Mouse (Mus musculus) stomach, embryonic 14.5 days (tissue): ENCODE data around the gene Itprip. TPM values are rescaled to one million over a fixed set of nuclear protein-coding genes. Genes with fewer than 3 reads are reported as not detected.
A peak's percentile ranks its signal among the peaks of the same experiment; 100 is the strongest.

Experiments
- ATAC-seq: fragments of 200-750 bp; cut with Nextera tagmentation; 2 replicates; pipeline ENCODE4 v1.8.0; 2017; ENCODE audit warnings: low read depth, moderate TSS enrichment; ENCODE audit not compliant: insufficient number of reproducible peaks, insufficient read depth, low FRiP score
- H3K27ac ChIP-seq: fragments of 300-500 bp; sonication (generic); 2 replicates; pipeline ENCODE4 v1.5.1; 2014; ENCODE audit warnings: mild to moderate bottlenecking, low read length, moderate library complexity, mixed read lengths
- H3K27me3 ChIP-seq: fragments of 300-500 bp; sonication (generic); 2 replicates; pipeline ENCODE4 v1.6.1; 2014; ENCODE audit warnings: low read length, control low read depth, mixed read lengths; ENCODE audit not compliant: control insufficient read depth, insufficient read depth
- H3K36me3 ChIP-seq: fragments of 300-500 bp; sonication (generic); 2 replicates; pipeline ENCODE4 v1.6.1; 2014; ENCODE audit warnings: mild to moderate bottlenecking, control low read depth, low read length, moderate library complexity, mixed read lengths; ENCODE audit not compliant: control insufficient read depth, insufficient read depth
- H3K4me1 ChIP-seq: fragments of 300-500 bp; sonication (generic); 2 replicates; pipeline ENCODE4 v1.6.1; 2014; ENCODE audit warnings: low read length, control low read depth, mixed read lengths; ENCODE audit not compliant: control insufficient read depth, insufficient read depth
- H3K4me2 ChIP-seq: fragments of 300-500 bp; sonication (generic); replicated peaks from 2 replicates; pipeline ENCODE4 v1.6.1; 2014; ENCODE audit warnings: low read depth, low read length, control low read depth
- H3K4me3 ChIP-seq: fragments of 300-500 bp; sonication (generic); 2 replicates; pipeline ENCODE4 v1.5.1; 2014; ENCODE audit warnings: low read depth, low read length, control low read depth
- H3K9ac ChIP-seq: fragments of 300-500 bp; sonication (generic); replicated peaks from 2 replicates; pipeline ENCODE4 v1.6.1; 2014; ENCODE audit warnings: low read depth, mild to moderate bottlenecking, control low read depth, low read length, moderate library complexity, mixed read lengths
- H3K9me3 ChIP-seq: fragments of 300-500 bp; sonication (generic); 2 replicates; pipeline ENCODE4 v1.6.1; 2016; ENCODE audit warnings: low read depth, low read length, control low read depth; ENCODE audit not compliant: control insufficient read depth
- WGBS: fragments of 180-500 bp; shearing (Covaris S2); extraction: QIAGEN DNeasy Blood & Tissue Kit; methylation state at CpG from one replicate; pipeline ENCODE4 v1.1.7; 2014; 5-methylcytosine and 5-hydroxymethylcytosine counted together
- polyA plus RNA-seq: library from polyadenylated mRNA; unstranded; fragments of >200 nt; fragmentation: Nextera tagmentation; extraction: Ambion mirVana; gene quantifications from 2 replicates; pipeline ENCODE4 v1.2.1, GENCODE M21; 2014

Gene Itprip
- polyA plus RNA-seq, 1 experiment from 2014 or later = 9.3 TPM

DNA sequence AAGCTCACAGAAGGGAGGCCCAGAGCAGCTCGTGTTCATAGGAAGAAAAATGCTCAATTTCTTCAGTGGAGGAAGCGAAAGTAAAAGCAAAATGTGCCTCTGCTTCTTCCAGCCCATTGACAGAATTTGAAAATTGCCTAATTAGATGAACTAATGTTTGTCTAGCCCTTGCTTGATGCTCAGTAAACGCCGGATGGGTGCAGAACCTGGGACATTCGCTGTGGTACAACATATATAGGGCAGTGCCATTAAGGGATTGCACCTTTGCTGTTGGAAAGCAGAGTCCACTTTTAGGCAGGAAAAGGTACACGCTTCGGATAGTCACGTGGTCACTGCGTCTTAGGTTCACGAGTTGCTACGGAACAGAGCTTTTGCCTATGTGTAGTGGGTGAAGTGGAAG is 17.4 kb upstream of the Itprip start:
- no peaks in the 10 kb centered on the region for H3K4me1 ChIP-seq
- H3K4me2 ChIP-seq = no peak overlapping the region
- no peaks in the 10 kb centered on the region; the same call in 1 of the 2 replicates for H3K27me3 ChIP-seq
- no peak for ATAC-seq
- 86% methylated on average over 11 of the region's 11 CpGs for WGBS
- no peak overlapping the region for H3K9ac ChIP-seq
- no peaks in the 10 kb centered on the region for H3K9me3 ChIP-seq
- no peaks in the 10 kb centered on the region for H3K36me3 ChIP-seq
- H3K27ac ChIP-seq = no peak overlapping the region
- no peak overlapping the region for H3K4me3 ChIP-seq

DNA sequence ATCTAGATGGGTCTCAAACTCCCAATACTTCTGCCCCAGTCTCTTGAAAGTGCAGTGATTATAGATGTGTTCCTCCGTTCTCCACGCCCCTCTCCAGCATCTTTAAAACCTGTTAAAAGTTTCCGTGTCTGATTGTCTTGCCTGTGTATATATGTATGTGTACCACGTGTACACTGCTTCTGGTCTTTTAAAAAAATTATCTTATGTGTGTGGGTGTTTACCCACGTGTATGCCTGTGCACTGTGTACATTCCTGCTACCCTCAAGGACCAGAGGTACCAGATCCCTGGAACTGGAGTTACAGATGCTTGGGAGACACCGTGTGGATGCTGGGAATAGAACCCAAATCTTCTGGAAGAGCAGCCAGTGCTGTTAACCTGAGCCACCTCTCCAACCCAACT is 16.4 kb upstream of the Itprip start:
- no peak overlapping the region for H3K9ac ChIP-seq
- no peaks in the 10 kb centered on the region; the same call in 1 of the 2 replicates for H3K27me3 ChIP-seq
- no peak for ATAC-seq
- no peak overlapping the region for H3K4me3 ChIP-seq
- no peaks in the 10 kb centered on the region for H3K36me3 ChIP-seq
- no peaks in the 10 kb centered on the region; the same call in 1 of the 2 replicates for H3K4me1 ChIP-seq
- no peaks in the 10 kb centered on the region for H3K9me3 ChIP-seq
- no peak overlapping the region for H3K4me2 ChIP-seq
- H3K27ac ChIP-seq = no peak overlapping the region
- WGBS = 76% methylated on average over 6 of the region's 6 CpGs

DNA sequence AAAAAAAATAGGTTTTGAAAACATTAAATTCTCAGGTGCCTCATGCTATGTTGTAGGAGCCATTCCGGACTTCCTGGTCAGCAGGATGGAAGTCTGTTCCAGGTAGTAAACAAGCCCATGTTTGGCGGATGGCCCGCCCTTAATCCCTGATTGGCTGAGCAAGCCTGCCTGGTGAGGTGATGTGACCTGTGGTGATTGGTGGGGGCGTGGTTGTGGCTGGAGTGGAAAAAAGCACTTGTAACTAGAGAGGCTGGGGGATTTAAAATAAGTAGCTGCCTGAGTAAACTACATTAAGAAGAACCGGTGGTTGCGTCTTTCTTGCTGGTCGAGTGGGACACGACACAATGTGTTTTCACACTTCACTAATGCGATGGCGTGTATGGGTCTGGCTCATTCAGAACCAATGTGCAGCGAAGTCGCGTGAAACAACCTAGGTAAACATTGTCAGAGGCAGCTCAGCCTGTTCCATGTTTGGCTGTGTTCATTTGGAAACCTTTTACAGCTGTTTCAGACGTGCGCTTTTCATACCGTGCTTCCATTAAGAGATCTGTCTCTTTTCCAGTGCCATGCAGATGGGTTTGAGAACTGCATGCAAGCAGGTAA is 15.6 kb upstream of the Itprip start:
- Histone ChIP-seq H3K4me2 (no peak overlapping the region), H3K9me3 (no peaks in the 10 kb centered on the region), H3K4me3 (no peak overlapping the region), H3K36me3 (no peaks in the 10 kb centered on the region), H3K4me1 (peaks cover under 1% of the 10 kb centered on the region; the same call in 1 of the 2 replicates), H3K9ac (no peak overlapping the region), H3K27me3 (no peaks in the 10 kb centered on the region), H3K27ac (no peak overlapping the region)
- WGBS = 55% methylated on average over 16 of the region's 16 CpGs
- no peak for ATAC-seq

DNA sequence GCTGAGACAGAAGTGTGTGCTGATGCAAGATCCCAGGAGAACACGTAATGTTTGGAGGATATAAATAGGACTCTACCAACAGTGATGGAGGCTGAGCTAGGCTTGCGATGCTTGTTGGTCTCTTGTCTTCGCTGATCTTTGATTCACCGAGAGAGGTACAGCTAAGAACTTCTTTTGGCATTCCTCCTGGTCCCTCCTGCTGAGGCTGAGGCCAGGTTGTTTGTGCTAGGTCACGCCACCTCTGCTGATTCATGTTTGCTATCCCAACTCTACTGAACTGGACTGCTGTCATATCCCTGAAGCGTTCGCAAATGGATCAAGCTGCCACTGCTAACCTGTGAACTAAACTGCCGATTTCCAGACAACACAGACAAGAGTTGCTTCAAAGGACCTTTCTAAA is 15.0 kb upstream of the Itprip start:
- Histone ChIP-seq H3K36me3 (no peaks in the 10 kb centered on the region), H3K4me3 (no peak overlapping the region), H3K4me1 (peaks cover 6% of the 10 kb centered on the region; the same call in 1 of the 2 replicates), H3K9ac (no peak overlapping the region), H3K27ac (no peak overlapping the region), H3K9me3 (no peaks in the 10 kb centered on the region), H3K4me2 (no peak overlapping the region), H3K27me3 (no peaks in the 10 kb centered on the region)
- WGBS = 90% methylated on average over 8 of the region's 8 CpGs
- no peak for ATAC-seq

DNA sequence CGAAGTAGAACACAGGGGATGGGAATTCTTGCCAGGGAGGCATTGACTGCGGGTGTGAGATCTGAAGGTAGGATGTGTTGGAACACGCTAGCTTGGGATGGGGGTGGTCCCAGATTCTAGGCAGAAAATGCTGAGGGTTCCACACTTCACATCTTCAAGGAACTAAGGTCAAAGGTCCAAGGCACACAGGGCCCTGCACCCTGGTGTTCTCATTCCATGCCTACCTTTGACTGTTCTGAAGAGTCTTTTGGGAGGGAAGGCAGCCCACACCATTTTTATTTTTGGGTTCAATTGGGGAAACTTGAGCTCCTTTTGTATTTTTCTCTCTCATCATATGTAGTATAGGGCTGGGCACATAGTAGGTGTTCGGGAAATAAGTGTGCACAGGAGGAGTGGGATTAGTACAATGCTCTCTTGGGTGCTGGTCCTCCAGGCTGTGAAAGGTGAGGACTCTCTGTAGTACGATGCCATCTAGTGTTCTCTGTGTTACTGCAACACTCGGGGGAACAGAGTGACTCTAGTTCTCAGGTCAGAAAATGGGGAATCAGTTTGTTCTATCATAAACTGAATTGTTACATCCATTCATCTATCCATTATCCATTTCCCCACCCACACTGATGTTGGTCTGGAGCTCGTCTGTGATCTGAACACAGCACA is 13.0 kb upstream of the Itprip start:
- WGBS = 37% methylated on average over 7 of the region's 7 CpGs
- Histone ChIP-seq H3K4me3 (no peak overlapping the region), H3K27me3 (no peaks in the 10 kb centered on the region), H3K9ac (no peak overlapping the region), H3K9me3 (no peaks in the 10 kb centered on the region), H3K27ac (no peak overlapping the region), H3K36me3 (no peaks in the 10 kb centered on the region), H3K4me1 (peaks cover 6% of the 10 kb centered on the region; the same call in 1 of the 2 replicates), H3K4me2 (no peak overlapping the region)
- ATAC-seq = 0 out of 2 replicates have a peak, but pooled peaks have one; percentile 21

GRCm38 (mm10) chr19:47929043-47929442 is 9.9 kb upstream of the Itprip start:
- no peak for ATAC-seq
- Histone ChIP-seq H3K27ac (no peak overlapping the region), H3K27me3 (no peaks in the 10 kb centered on the region), H3K9ac (no peak overlapping the region), H3K4me1 (peaks cover 6% of the 10 kb centered on the region; the same call in 1 of the 2 replicates), H3K4me2 (no peak overlapping the region), H3K4me3 (no peak overlapping the region), H3K36me3 (no peaks in the 10 kb centered on the region), H3K9me3 (no peaks in the 10 kb centered on the region)
- WGBS = 48% methylated on average over 4 of the region's 4 CpGs

GRCm38 (mm10) chr19:47927032-47927431 is 7.9 kb upstream of the Itprip start:
- Histone ChIP-seq H3K36me3 (no peaks in the 10 kb centered on the region), H3K9ac (no peak overlapping the region), H3K27ac (no peak overlapping the region), H3K4me3 (no peak overlapping the region), H3K9me3 (no peaks in the 10 kb centered on the region), H3K27me3 (no peaks in the 10 kb centered on the region), H3K4me2 (no peak overlapping the region), H3K4me1 (peaks cover 6% of the 10 kb centered on the region; the same call in 1 of the 2 replicates)
- no peak for ATAC-seq
- WGBS = 90% methylated on average over 2 of the region's 2 CpGs

- no peak for ATAC-seq
- 78% methylated on average over 7 of the region's 7 CpGs for WGBS
- no peaks in the 10 kb centered on the region for H3K27me3 ChIP-seq
- H3K9me3 ChIP-seq = no peaks in the 10 kb centered on the region
- H3K4me2 ChIP-seq = no peak overlapping the region
- H3K4me1 ChIP-seq = 0 out of 2 replicates have a peak, but pooled peaks cover 6% of the 10 kb centered on the region
- no peaks in the 10 kb centered on the region for H3K36me3 ChIP-seq
- no peak overlapping the region for H3K27ac ChIP-seq
- H3K4me3 ChIP-seq = no peak overlapping the region
- H3K9ac ChIP-seq = no peak overlapping the region
Measured at GRCm38 (mm10) chr19:47925819-47926218, 6.7 kb upstream of the Itprip start.
